Mouse (Mus musculus) bone marrow macrophage, adult 2 months (primary cell): ENCODE results near the gene Zfr2.

Experiments
- CTCF ChIP-seq: IDR thresholded peaks from 2 replicates; pipeline ENCODE4 v1.5.1; 2012; ENCODE audit warnings: low read depth, mild to moderate bottlenecking, low read length, moderate library complexity
- POLR2A ChIP-seq: IDR thresholded peaks from 2 replicates; pipeline ENCODE4 v1.6.1; 2012; ENCODE audit warnings: mild to moderate bottlenecking, low read depth, low read length, borderline replicate concordance

DNA sequence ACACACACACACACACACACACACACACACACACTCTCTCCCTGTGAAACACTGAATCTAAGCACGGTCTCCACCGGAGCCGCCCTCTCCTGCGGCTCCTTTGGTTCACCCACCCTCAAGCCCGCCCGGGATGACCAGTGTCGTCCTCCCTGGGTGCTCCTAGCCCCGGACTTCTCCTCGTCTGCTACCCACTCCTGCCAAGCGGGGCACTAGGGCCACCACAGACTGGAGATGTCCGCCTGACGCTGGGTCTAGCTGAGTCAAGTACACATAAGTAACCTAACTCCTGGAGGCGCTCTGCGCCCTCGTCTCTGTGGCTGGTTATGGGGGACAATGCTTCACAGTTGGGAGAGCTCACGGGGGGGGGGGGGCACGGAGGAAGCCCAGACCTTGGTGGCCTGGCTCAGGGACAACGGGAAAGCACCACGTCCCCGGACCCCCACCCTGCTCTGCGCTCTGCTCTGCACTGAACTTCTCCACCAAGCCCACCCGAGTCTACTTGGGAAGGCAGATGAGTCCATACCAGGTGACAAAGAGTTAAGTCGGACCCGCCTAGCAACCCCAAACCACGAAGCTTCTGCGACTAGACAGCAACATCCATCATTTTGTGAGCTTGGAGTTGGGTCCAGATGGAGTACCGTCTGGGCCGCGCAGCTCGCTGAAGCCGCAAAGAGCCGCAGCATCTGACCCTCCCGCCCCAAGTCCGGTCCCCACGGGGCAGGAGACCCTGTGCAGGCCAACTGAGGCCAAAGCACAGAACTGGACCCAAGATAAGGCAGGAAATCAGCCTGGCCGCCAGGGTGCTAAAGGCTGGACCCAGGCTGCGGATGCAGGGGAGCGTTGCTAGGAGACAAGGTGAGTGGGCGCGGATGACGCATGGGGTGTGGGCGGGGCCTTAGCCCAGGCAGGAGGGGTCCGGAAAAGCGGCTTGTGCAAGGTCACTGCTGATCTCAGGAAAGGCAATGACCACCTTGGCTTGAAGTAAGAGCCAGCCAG, 19.8 kb downstream of the Zfr2 start, which contains the start of gene Matk:
- TF ChIP-seq CTCF (no peak), POLR2A (no peak)
